Mouse (Mus musculus) testis, postnatal 10 days (tissue): ENCODE measurements around the gene Olfr328.
"Not testable (repeated sequence)": the region's sequence is repeated elsewhere in the genome, so short reads cannot be mapped to it uniquely, and the experiment has no call there.

Experiments
- DNase-seq: peaks from one replicate; pipeline ENCODE4 v3.0.0; 2021; ENCODE audit warnings: low spot score

The Olfr328 gene

DNA sequence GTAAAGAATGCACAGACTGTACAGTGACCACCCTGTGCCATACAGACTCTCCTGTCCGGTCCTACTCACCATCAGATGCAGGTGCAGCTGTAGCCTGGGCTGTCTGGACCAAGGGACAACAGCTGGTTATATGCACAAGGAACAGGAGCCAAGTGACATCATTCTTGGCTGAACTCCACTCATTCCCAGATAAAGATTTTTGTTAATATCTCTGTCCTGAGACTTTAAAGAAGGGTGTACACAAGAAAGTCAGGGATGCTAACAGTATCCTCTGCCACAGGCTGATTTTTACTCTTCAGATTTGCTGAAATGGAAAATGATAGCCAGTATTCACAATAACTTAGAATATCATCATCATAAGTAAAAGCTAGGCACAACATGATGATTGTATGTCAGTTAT lies at the start of gene Olfr328:
Gene Olfr328, minus strand, starts transcription at position 101 of the 400 bp plus-strand sequence.
- no peak for DNase-seq

DNA sequence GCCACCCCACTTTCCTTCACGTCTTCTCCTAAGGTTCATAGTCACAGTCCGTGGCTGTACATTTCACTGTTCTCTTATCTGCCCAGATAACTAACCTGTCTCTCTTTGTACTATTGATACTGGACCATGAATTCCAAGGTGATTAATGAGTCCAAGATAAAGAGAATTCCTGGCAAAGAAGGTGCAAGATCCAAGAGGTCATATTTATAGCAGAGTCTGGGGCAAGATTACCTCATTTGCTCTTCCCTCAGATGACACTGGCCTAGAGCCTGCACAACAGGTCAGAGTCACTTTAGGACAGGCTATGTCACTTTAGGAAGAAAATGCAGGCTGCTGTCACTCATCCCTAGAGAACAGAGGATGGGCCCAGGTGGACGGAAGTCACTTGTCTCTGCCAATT lies 49.8 kb upstream of the Olfr328 start:
- no peak for DNase-seq

DNA sequence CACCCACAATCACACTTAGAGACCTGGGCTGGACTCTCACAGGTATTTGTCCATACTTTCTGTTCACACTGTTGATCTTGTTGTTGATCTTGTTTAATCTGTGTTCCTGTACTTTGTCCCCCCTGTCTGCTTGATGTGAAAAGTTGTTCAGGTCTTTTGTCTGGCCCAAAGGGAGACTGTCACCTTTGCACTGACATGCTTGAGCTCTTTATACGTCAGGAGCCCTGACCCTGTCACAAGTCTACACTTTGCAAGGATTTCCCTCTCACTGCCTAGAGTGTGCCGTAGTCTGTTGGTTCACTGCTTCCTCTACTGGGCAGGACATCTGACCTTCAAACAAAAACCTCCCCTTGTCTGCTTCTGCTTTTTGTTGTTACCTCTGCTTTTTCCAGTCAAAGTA lies 49.3 kb upstream of the Olfr328 start:
- no peak for DNase-seq

DNA sequence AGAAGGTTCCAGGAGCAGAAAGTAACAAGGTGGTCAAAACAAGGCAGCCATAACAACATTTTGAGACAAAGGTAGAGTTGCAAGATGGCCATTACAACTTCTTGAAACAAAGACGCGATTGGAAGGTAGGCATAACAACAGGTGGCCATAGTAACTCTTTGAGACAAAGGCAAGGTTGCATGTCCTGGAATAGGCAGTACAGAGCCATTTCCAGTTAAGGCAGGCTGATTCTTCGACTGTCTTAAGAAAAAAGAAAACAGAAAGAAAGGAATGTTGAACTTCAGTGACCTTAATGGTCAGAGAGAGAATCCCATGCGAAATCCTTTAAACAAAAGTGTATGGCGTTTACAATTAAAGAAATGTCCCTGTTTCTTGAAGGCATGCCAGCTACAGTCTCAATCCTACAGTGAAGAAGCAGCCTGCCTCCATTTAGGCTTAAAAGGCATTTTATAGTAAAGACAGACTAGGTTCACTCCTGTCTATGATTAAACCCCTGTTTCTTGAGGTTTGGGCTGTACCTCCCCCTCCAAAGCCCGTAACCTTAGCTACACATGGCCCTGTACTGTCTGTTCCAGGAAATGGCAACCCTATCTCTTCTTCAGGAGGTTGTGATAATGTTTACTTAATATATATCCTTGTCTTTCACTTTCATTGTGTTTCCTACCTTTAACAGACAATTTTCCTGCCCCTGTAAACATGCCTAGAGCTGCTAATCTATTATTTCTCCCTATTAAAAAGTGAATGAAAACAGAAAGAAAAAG lies 47.5 kb upstream of the Olfr328 start:
- DNase-seq: no peak

DNA sequence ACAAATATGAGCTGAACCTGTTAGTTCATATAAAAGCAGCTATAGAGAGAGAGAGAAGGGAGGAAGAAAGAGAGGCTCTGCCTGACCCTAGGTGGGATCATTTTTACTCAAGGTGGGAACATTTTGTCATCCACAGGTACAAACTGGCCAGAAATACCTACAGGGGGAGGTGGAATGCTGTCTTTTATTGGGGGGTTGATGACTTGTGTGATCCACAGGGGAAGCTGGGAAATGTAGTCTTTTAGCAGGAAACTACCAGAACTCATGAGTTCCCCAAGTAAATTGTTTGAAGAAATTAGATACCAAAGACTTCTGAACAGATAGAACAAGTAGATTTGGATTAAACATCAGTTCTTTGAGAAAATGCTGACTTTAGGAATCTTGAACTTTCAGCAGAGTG lies 46.6 kb upstream of the Olfr328 start:
- no peak for DNase-seq

DNA sequence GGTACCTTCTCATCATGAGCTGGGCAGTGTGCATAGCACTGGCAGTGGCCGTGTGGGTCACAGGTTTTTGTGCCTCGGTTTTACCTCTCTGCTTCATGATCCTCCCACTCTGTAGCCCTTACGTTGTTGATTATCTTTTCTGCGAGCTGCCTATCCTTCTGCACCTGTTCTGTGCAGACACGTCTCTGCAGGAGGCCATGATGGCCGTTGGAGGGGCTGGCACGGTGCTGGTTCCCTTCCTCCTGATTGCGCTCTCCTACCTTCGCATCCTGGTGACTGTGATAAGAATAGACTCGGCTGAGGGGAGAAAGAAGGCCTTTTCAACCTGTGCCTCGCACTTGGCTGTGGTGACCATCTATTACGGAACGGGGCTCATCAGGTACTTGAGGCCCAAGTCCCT lies 42.4 kb upstream of the Olfr328 start:
- DNase-seq: no peak

DNA sequence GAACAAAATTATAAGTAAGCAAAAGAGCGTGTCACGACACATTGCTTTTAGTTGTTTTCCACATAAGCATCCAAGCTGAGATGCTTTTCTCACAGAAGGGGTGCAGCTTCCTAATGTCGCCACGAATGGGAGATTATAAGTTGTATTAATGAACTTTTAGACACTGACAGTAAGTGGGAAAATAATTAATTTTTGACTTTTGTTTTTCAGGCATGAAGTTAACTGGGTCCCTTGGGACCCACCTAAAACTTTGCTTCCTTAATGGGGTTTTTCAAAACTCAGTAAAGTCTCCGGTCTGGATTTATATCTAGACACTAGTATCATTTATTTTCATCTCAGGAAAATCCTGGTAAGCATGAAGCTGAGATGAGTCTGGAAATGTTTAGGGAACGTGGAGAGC lies 39.4 kb upstream of the Olfr328 start, which contains the start of gene Olfr324:
Gene Olfr324, plus strand, starts transcription at position 301 of the 400 bp plus-strand sequence.
- DNase-seq: no peak

DNA sequence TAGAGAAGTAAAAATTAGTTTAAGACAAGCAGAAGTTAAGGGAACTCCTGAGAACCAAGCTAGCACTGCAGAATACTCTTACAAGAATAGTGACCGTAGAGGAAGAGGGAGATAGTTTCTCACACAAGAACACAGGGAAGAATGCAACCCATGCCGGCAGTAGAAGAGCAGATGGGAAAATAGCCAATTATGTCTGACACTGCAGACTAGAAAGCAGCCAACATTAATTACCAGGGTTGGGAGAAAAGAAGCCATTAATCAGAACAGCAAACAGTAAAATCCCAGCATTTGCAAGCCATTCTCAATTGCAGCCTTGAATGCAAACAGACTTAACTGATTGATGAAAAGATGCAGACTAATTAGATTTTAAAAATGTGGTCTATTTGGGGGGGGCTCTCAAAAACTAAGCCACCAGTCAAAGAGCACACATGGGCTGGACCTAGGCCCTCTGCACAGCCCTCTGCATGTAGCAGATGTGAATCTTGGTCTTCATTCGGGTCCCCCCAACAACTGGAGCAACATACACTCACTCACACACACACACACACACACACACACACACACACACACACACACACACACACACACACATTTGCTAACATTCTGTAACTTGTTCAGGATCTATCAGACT lies 33.3 kb upstream of the Olfr328 start:
- no peak for DNase-seq

DNA sequence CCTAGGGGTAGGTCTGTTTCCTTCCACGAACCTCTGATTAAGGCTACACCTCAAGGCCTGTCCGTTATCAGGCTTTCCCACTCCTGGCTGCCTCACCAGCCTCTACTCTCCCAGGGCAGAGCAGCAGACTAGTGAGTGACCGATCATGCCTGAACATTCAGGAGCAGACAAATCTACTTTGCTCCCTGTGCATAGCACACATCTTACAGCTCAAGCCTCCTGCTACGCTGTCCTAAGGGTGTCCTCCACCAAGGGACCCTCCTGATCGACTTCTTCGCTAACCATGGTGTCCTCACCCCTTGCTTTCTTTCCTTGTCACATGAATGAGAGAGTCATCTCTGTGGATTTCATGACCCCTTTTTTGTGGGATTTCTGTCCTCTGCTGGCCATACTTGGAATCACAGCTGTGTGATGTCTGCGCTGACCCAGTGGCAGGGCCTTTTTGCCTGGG lies 32.5 kb upstream of the Olfr328 start:
- peak; percentile 74 for DNase-seq

DNA sequence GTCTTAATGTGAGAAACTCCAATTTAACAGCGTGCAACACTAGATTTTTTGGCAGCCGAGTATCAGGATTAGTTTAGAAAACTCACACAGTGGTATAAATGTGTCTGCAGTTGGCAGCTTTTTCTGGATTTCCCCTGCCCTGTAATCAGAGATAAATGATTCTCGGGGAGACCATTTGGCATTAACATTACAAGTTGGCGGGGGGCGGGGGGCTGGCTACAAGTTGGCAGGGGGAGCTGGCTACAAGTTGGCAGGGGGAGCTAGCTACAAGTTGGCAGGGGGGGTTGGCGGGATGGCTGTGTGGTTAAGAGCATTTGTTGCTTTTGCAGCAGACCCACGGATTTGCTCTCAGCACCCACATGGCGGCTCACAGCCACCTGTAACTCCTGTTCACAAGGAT lies 23.2 kb upstream of the Olfr328 start:
- DNase-seq: no peak

DNA sequence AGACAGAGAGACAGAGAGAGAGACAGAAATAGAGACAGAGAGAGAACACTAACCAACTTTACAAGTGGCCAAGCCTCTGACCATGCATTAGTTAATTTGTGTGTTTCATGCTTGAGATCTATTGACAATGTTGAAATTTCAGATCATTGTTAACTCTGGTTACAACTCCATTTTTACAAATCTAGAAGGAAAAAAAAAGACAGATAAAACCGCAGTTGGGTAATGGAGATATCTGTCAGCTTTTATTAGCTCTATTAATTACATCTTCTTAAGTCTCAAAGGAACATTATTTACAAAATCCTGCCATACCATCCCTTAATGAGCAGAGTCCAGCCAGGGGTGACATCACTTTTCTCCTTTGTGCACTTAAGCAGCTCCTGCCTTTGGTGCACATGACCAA lies 22.0 kb upstream of the Olfr328 start, which contains the start of gene Olfr325:
Gene Olfr325, plus strand, starts transcription at position 301 of the 400 bp plus-strand sequence.
- DNase-seq: no peak

DNA sequence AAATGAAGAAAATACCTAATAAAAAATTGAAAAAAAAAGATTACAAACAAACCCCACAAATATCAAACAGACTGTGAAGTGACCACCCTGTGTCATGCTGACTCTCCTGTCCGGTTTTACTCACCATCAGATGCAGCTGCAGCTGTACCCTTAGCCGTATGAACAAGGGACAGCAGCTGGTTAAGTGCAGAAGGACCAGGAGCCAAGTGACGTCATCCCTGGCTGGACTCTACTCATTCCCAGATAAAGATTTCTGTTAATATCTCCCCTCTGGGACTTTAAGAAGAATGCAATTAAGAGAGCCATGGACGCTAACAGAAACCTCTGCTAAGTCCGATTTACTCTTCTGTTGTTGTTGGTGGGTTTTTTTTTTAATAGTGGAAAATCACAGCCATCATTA lies 15.0 kb upstream of the Olfr328 start, which contains the start of gene Olfr224:
Gene Olfr224, minus strand, starts transcription at position 149 of the 400 bp plus-strand sequence.
- no peak for DNase-seq

DNA sequence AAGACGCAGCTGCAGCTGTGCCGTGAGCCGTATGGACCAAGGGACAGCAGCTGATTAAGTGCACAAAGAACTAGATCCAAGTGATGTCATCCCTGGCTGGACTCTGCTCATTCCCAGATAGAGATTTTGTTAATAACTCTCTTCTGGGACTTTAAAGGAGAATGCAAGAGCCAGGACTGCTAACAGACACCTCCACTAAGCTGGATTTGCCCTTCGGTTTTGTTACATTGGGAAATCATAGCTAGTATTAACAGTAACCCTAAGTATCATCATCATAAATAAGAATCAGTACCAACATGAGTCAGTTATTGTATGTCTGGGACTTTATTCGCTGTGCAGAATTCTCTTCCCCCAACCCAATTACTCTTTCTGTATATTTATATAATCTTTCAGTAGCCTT lies 9.1 kb downstream of the Olfr328 start, which contains the start of gene Olfr329-ps:
Gene Olfr329-ps, minus strand, starts transcription at position 101 of the 400 bp plus-strand sequence.
- no peak for DNase-seq

DNA sequence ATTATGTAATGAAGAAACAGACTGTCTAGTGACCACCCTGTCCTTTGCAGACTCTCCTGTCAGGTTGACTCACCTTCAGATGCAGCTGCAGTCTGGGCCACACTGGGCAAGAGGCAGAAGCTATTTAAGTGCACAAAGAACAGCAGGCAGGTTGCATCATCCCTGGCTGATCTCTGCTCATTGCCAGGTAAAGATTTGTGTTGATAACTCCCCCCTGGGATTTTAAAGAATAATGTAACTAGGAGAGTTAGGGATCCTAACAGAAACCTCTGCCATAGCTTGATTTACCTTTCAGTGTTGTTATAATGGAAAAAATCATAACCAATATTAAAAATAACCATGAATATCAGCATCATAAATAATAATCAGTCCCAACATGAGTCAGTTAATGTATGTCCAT lies 20.7 kb downstream of the Olfr328 start, which contains the start of gene Olfr330:
Gene Olfr330, minus strand, starts transcription at position 101 of the 400 bp plus-strand sequence.
- DNase-seq: not testable (repeated sequence)

DNA sequence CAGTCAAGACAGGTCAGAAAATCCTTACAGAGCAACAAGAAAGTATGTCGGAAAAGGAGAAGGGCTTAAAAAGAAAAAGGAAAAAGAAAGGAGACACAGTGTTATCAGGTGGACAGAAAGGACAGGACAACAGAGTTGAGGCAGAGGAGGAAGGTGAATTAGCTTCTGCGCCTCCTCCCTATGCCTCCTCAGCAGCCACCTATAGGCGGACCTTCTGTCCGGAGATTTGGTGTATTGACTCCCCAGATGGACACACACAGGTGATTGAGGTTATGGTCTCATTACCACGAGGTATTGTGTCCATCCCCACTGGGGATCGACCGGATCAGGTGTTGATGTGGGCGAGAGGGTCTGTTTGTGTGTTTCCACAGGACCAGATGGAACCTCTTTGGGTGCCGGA lies 35.7 kb downstream of the Olfr328 start:
- peak; percentile 58 for DNase-seq

DNA sequence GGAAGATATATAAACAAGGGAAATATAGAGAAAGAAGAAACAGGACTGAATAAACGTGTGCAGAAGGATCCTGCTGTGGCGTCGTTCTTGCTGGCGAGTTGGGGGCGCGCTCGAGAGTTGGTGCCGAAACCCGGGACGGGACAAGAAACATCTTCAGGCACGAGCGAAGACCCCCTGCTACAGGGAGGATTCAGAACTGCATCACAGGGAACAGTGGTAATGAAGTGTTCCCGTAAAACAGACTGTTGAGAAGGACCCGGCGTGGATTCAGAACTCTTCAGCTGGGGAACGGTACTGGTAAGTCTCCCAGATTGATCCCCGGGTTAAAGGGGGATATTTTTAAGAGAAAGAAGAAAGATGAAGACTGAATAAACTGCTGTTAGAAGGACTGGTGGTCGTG lies 36.5 kb downstream of the Olfr328 start:
- DNase-seq: peak; percentile 90

DNA sequence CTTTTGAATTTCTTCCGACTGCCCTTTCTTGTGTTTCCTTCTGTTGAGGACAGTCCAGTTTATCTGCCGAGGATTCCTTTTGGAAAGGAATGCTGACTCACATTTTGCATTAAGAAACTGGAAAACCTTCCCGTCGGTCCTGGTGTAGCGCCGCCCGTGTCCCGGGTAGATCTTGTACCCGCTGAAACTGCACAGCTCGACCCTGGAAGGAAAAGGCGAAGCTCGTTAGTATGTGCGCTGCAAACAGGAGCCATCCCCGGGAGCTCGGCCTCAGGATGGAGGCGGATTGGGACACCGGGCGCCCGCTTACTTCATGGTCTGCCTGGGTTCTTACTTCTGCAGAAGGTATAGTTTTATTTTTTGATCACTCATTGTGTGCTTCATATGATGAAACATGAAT lies 46.4 kb downstream of the Olfr328 start:
- DNase-seq: not testable (repeated sequence)

DNA sequence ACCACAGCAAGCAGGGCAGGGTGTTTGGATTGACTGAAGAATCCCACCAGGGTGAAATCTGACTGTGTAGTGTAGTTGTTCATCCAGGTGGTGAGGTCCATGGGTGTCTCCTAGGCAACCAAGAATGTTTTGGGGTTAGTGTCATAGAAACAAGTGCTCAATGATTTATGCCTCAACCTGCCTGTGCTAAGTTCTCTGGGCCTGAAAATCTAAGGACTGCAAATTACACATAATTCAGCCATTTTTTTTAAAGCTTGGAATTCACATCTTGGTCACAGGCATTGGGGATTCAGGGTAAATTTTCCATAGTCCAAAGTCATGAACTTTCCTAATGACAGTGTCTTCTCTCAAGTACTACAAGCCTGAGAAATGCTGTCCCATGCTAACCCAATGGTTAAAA lies 53.0 kb downstream of the Olfr328 start, which contains the start of gene Olfr331:
Gene Olfr331, minus strand, starts transcription at position 101 of the 400 bp plus-strand sequence.
- DNase-seq: not testable (repeated sequence)
